Mouse (Mus musculus) brain, embryonic 14.5 days (tissue): Measurements from ENCODE around the gene Gnb5.

Source experiments
- CTCF ChIP-seq: fragments of 200-500 bp; IDR thresholded peaks from 2 replicates; pipeline ENCODE4 v1.5.1; 2012; ENCODE audit warnings: inconsistent platforms, mild to moderate bottlenecking, moderate library complexity, borderline replicate concordance; ENCODE audit not compliant: insufficient read depth, insufficient read length; ENCODE audit errors: extremely low read depth
- POLR2A ChIP-seq: fragments of 200-500 bp; IDR thresholded peaks from 2 replicates; pipeline ENCODE4 v1.6.1; 2012; ENCODE audit warnings: mild to moderate bottlenecking, inconsistent platforms, borderline replicate concordance; ENCODE audit not compliant: poor library complexity, insufficient read depth, insufficient read length, severe bottlenecking; ENCODE audit errors: extremely low read depth

GRCm38 (mm10) chr9:75275051-75275450 lies 31.0 kb upstream of the Gnb5 start:
- TF ChIP-seq POLR2A (no peak), CTCF (no peak)
